Mouse (Mus musculus) heart, adult 2 months (tissue): ENCODE measurements at regions not wholly inside any gene's neighbourhood (a gene's known extent, or its start where the extent isn't known, plus 50 kb on each side); places are given as distances from the start of the nearest gene placed in this dataset.

Experiments
- CTCF ChIP-seq: fragments of 200-600 bp; IDR thresholded peaks from 2 replicates; pipeline ENCODE4 v1.8.1; 2022; ENCODE audit warnings: antibody characterized with exemption, mild to moderate bottlenecking, moderate library complexity
- EP300 ChIP-seq: fragments of 200-500 bp; IDR thresholded peaks from 2 replicates; pipeline ENCODE4 v1.6.1; 2011; ENCODE audit warnings: low read depth, low read length, control low read depth; ENCODE audit not compliant: insufficient read depth
- POLR2A ChIP-seq: fragments of 200-500 bp; IDR thresholded peaks from 2 replicates; pipeline ENCODE4 v1.6.1; 2011; ENCODE audit warnings: mild to moderate bottlenecking, low read depth, low read length, control low read depth; ENCODE audit not compliant: insufficient read depth

GRCm38 (mm10) chr12:56402137-56402536 lies 56.4 kb upstream of the Mbip start:
- TF ChIP-seq EP300 (no peak), CTCF (no peak), POLR2A (no peak)
